Mouse (Mus musculus): ENCODE data around the gene Traf3ip1. TPM values are rescaled to one million over a fixed set of nuclear protein-coding genes. Genes with fewer than 3 reads are reported as not detected.

Gene Traf3ip1
- total and polyA plus RNA-seq, 3 experiments: 5.0 to 7.5 (median 5.9) TPM

- Histone ChIP-seq H3K4me1 (ENCODE audit: control insufficient read depth in 1 of 2, insufficient read depth in 2 of 2) (peaks cover 6 to 47% of the 10 kb centered on the region in 2 experiments; a peak in 3 of 4 replicates), H3K27me3 (replicated peaks) (no peaks in the 10 kb centered on the region), H3K4me3 (replicated peaks in 1 of 3; ENCODE audit: low read depth in 2 of 3, low read length in 2 of 3, poor library complexity in 1 of 3) (peak overlapping the region; percentile 61 to 87 (median 76)), H3K79me2 (replicated peaks; ENCODE audit: control insufficient read depth, extremely low read depth, insufficient read depth, poor library complexity, severe bottlenecking) (peaks cover 3% of the 10 kb centered on the region; the same call in 1 of the 2 replicates), H3K9ac (ENCODE audit: insufficient read depth, low read depth) (peak overlapping the region; percentile 53), H3K27ac (ENCODE audit: insufficient read depth, low read depth) (no peak overlapping the region), H3K4me2 (ENCODE audit: insufficient read depth, low read depth, poor library complexity, severe bottlenecking) (peak overlapping the region; percentile 58), H3K36me3 (replicated peaks in 1 of 2; ENCODE audit: control insufficient read depth in 1 of 2, insufficient read depth in 1 of 2, low read length in 1 of 2) (peaks cover 0 to 12% of the 10 kb centered on the region in 2 experiments), H3K9me3 (replicated peaks; ENCODE audit: low read length) (no peaks in the 10 kb centered on the region)
- TF ChIP-seq MEF2A (IDR thresholded peaks at IDR 0.05; ENCODE audit: borderline replicate concordance, low read depth, low read length): no peak
- TF ChIP-seq RAD21 (IDR thresholded peaks at IDR 0.05; ENCODE audit: low read depth, low read length): peak; percentile 32
- no peak for TF ChIP-seq USF2 (conservative IDR thresholded peaks at IDR 0.05; ENCODE audit: low read depth, low read length)
- TF ChIP-seq CTCF (conservative IDR thresholded peaks at IDR 0.05 in 1 of 2, IDR thresholded peaks at IDR 0.05 in 1 of 2; ENCODE audit: low read depth in 2 of 2, low read length in 2 of 2): peak in 1 of 2 experiments; percentile 42; a peak in 1 of 4 replicates
- TF ChIP-seq ETS1 (conservative IDR thresholded peaks at IDR 0.05; ENCODE audit: low read depth, low read length): no peak
- TF ChIP-seq SMC3 (IDR thresholded peaks at IDR 0.05; ENCODE audit: low read depth, low read length): peak; percentile 2; the same call in 1 of the 2 replicates
- no peak for TF ChIP-seq IRF4 (IDR thresholded peaks at IDR 0.05; ENCODE audit: low read depth, low read length)
- dilution Hi-C loops (cut with MboI; ENCODE audit: extremely low pct_ligation_motif_present, extremely low pct_unique_long_range_greater_than_20kb, low sequenced_read_pairs) (no loop called here), in situ Hi-C loops (cut with MboI; ENCODE audit: low pct_ligation_motif_present, low pct_unique_long_range_greater_than_20kb, low sequenced_read_pairs) (no loop called here)
- no peak for DNase-seq (ENCODE audit: extremely low read depth)
Observed at GRCm38 (mm10) chr1:91458223-91458861, 36.1 kb upstream of the Traf3ip1 start.

GRCm38 (mm10) chr1:91459059-91459809 is 35.2 kb upstream of the Traf3ip1 start, which contains the start of gene Per2:
Per2 (minus strand) TSS chr1:91459324.
- no peak within 1 kb of the TSS for H3K27ac ChIP-seq (ENCODE audit: insufficient read depth, low read depth)
- peak; percentile 99 for DNase-seq (ENCODE audit: extremely low read depth)
- in situ Hi-C loops (cut with MboI; ENCODE audit: low pct_ligation_motif_present, low pct_unique_long_range_greater_than_20kb, low sequenced_read_pairs): no loop called here
- H3K4me3 ChIP-seq (replicated peaks in 1 of 3; ENCODE audit: low read depth in 2 of 3, low read length in 2 of 3, poor library complexity in 1 of 3): peak within 1 kb of the TSS; percentile 61 to 87 (median 76)
- peak within 1 kb of the TSS; percentile 58 for H3K4me2 ChIP-seq (ENCODE audit: insufficient read depth, low read depth, poor library complexity, severe bottlenecking)
- H3K9me3 ChIP-seq (replicated peaks; ENCODE audit: low read length): no peaks in the 10 kb centered on the region
- peaks cover 0 to 13% of the 10 kb centered on the region in 2 experiments for H3K36me3 ChIP-seq (replicated peaks in 1 of 2; ENCODE audit: control insufficient read depth in 1 of 2, insufficient read depth in 1 of 2, low read length in 1 of 2)
- peaks cover 6 to 38% of the 10 kb centered on the region in 2 experiments; a peak in 3 of 4 replicates for H3K4me1 ChIP-seq (ENCODE audit: control insufficient read depth in 1 of 2, insufficient read depth in 2 of 2)
- H3K79me2 ChIP-seq (replicated peaks; ENCODE audit: control insufficient read depth, extremely low read depth, insufficient read depth, poor library complexity, severe bottlenecking): peaks cover 3% of the 10 kb centered on the region; the same call in 1 of the 2 replicates
- H3K27me3 ChIP-seq (replicated peaks): no peaks in the 10 kb centered on the region
- H3K9ac ChIP-seq (ENCODE audit: insufficient read depth, low read depth): peak within 1 kb of the TSS; percentile 53
- dilution Hi-C loops (cut with MboI; ENCODE audit: extremely low pct_ligation_motif_present, extremely low pct_unique_long_range_greater_than_20kb, low sequenced_read_pairs): no loop called here
- 0 out of 2 replicates have a peak, but pooled peaks have one; percentile 23 for TF ChIP-seq KAT2A (IDR thresholded peaks at IDR 0.05; ENCODE audit: insufficient replicate concordance, low read length)
- no peak for TF ChIP-seq GABPA (IDR thresholded peaks at IDR 0.05; ENCODE audit: insufficient replicate concordance, low read depth, low read length)
- peak; percentile 40 for TF ChIP-seq SMC3 (IDR thresholded peaks at IDR 0.05; ENCODE audit: low read depth, low read length)
- TF ChIP-seq JUND (conservative IDR thresholded peaks at IDR 0.05; ENCODE audit: low read depth, low read length): no peak
- TF ChIP-seq E2F4 (IDR thresholded peaks at IDR 0.05; ENCODE audit: insufficient replicate concordance, low read depth, low read length): no peak
- peak in 1 of 2 experiments; percentile 52; a peak in 2 of 4 replicates for TF ChIP-seq CTCF (conservative IDR thresholded peaks at IDR 0.05 in 1 of 2, IDR thresholded peaks at IDR 0.05 in 1 of 2; ENCODE audit: low read depth in 2 of 2, low read length in 2 of 2)
- no peak for TF ChIP-seq MAFK (IDR thresholded peaks at IDR 0.05; ENCODE audit: insufficient replicate concordance, low read length)
- peak; percentile 93 for TF ChIP-seq MXI1 (IDR thresholded peaks at IDR 0.05; ENCODE audit: low read depth, low read length)
- peak; percentile 50 for TF ChIP-seq NELFE (IDR thresholded peaks at IDR 0.05; ENCODE audit: low read depth, low read length)
- TF ChIP-seq ZC3H11A (IDR thresholded peaks at IDR 0.05; ENCODE audit: low read depth, low read length): no peak
- TF ChIP-seq PAX5 (IDR thresholded peaks at IDR 0.05; ENCODE audit: low read length): no peak
- TF ChIP-seq ZKSCAN1 (IDR thresholded peaks at IDR 0.05; ENCODE audit: borderline replicate concordance, low read depth, low read length): no peak
- peak; percentile 51; the same call in 1 of the 2 replicates for TF ChIP-seq IRF4 (IDR thresholded peaks at IDR 0.05; ENCODE audit: low read depth, low read length)
- TF ChIP-seq JUN (IDR thresholded peaks at IDR 0.05; ENCODE audit: insufficient read depth, low read depth, low read length): no peak
- TF ChIP-seq TCF12 (IDR thresholded peaks at IDR 0.05; ENCODE audit: low read depth, low read length): no peak; the same call in 1 of the 2 replicates
- peak; percentile 62 for TF ChIP-seq POLR2A (IDR thresholded peaks at IDR 0.05; ENCODE audit: low read depth, low read length)
- no peak for TF ChIP-seq ZNF384 (IDR thresholded peaks at IDR 0.05; ENCODE audit: low read depth, low read length)
- 0 out of 2 replicates have a peak, but pooled peaks have one; percentile 21 for TF ChIP-seq ETS1 (conservative IDR thresholded peaks at IDR 0.05; ENCODE audit: low read depth, low read length)
- peak; percentile 98 for TF ChIP-seq MAX (IDR thresholded peaks at IDR 0.05; ENCODE audit: low read length)
- 0 out of 2 replicates have a peak, but pooled peaks have one; percentile 10 for TF ChIP-seq MEF2A (IDR thresholded peaks at IDR 0.05; ENCODE audit: borderline replicate concordance, low read depth, low read length)
- 0 out of 2 replicates have a peak, but pooled peaks have one; percentile 15 for TF ChIP-seq TBP (conservative IDR thresholded peaks at IDR 0.05; ENCODE audit: low read depth, low read length)
- peak; percentile 98 for TF ChIP-seq CHD1 (IDR thresholded peaks at IDR 0.05; ENCODE audit: low read depth, low read length)
- TF ChIP-seq HCFC1 (IDR thresholded peaks at IDR 0.05; ENCODE audit: low read depth, low read length): peak; percentile 73
- peak; percentile 22 for TF ChIP-seq RAD21 (IDR thresholded peaks at IDR 0.05; ENCODE audit: low read depth, low read length)
- peak; percentile 89 for TF ChIP-seq ELF1 (IDR thresholded peaks at IDR 0.05; ENCODE audit: low read depth, low read length)
- TF ChIP-seq SIN3A (IDR thresholded peaks at IDR 0.05; ENCODE audit: low read length): peak; percentile 96
- TF ChIP-seq USF2 (conservative IDR thresholded peaks at IDR 0.05; ENCODE audit: low read depth, low read length): no peak

Data from CH12.LX (cell line).